18 mouse cellular contexts compared by ENCODE assay signal in the genomic region with DNA sequence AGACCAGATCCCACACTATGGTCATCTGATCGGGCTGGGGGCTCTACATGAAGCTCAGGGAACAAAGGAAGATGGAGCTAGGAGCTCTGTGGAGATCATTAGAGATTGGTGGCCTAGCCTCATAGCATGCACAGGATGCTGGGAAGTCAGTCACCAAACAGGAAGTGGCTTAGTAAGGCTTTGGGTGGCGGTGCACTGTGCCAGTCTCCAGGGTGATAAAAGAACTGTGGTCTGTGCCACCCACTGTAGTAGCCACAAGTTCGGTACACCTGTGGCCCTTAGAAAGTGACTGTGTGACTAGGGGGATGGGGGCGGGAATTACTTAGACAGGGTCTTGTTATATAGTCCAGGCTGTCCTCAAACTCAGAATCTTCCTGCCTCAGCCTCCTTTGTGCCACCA. TPM values are rescaled to one million over a fixed set of nuclear protein-coding genes. Genes with fewer than 3 reads are reported as not detected.
A peak's percentile ranks its signal among the peaks of the same experiment; 100 is the strongest.
DNase-seq lines count a peak whose midpoint lies in the region; ATAC-seq and TF ChIP-seq lines count a peak whose summit lies in the region.
"Had no signal": no experiment of that assay in that cellular context is flagged by ENCODE, and none has a peak within 500 bp of the region (broad histone marks: within the 10 kb centered on the region; RNA-seq: fewer than 3 reads in every experiment).

No protein-coding gene starts in this region.

- 0 out of 2 replicates have a peak, but pooled peaks have one; percentile 39 for ATAC-seq in heart, embryonic 16.5 days (replicated peaks; ENCODE audit: extremely low read depth, insufficient read depth, low FRiP score)
- ATAC-seq in heart, embryonic 11.5 days (replicated peaks; ENCODE audit: insufficient number of reproducible peaks, low FRiP score, low TSS enrichment) = no peak
- ATAC-seq in granulocyte monocyte progenitor cell, adult 5-6 weeks (replicated peaks; ENCODE audit: poor library complexity, severe bottlenecking) = peak; percentile 38
- ATAC-seq in stomach, postnatal 0 days (ENCODE audit: low FRiP score, low TSS enrichment) = no peak
- ATAC-seq: forebrain, embryonic 14.5 days; hindbrain, postnatal 0 days; midbrain, embryonic 15.5 days had no signal

- H3K4me1 ChIP-seq in heart, embryonic 16.5 days (ENCODE audit: control insufficient read depth, insufficient read depth, low read length) = 0 out of 2 replicates have a peak, but pooled peaks cover 5% of the 10 kb centered on the region
- H3K4me1 ChIP-seq in heart, embryonic 11.5 days (ENCODE audit: control insufficient read depth, insufficient read depth, low read length) = no peaks in the 10 kb centered on the region; the same call in 1 of the 2 replicates
- H3K4me1 ChIP-seq in stomach, postnatal 0 days (replicated peaks; ENCODE audit: control insufficient read depth, insufficient read depth) = no peaks in the 10 kb centered on the region

- H3K27me3 ChIP-seq in heart, embryonic 16.5 days (ENCODE audit: control insufficient read depth, insufficient read depth, low read length) = no peaks in the 10 kb centered on the region
- H3K27me3 ChIP-seq in heart, embryonic 11.5 days (ENCODE audit: control insufficient read depth, insufficient read depth, low read length) = no peaks in the 10 kb centered on the region
- no peaks in the 10 kb centered on the region for H3K27me3 ChIP-seq in stomach, postnatal 0 days (ENCODE audit: control insufficient read depth, insufficient read depth, low read length)
- H3K27me3 ChIP-seq: embryonic facial prominence, embryonic 13.5 days; midbrain, embryonic 15.5 days had no signal

- H3K9ac ChIP-seq in heart, embryonic 16.5 days (ENCODE audit: low read length) = no peak overlapping the region
- H3K9ac ChIP-seq in heart, embryonic 11.5 days (ENCODE audit: low read depth, low read length) = no peak overlapping the region
- H3K9ac ChIP-seq in stomach, postnatal 0 days (ENCODE audit: low read length) = no peak overlapping the region
- H3K9ac ChIP-seq: embryonic facial prominence, embryonic 13.5 days; heart, embryonic 15.5 days; liver, embryonic 14.5 days; midbrain, embryonic 15.5 days had no signal

- H3K4me3 ChIP-seq in heart, embryonic 16.5 days (ENCODE audit: low read length) = no peak overlapping the region
- H3K4me3 ChIP-seq in heart, embryonic 11.5 days (ENCODE audit: low read depth, low read length) = no peak overlapping the region
- H3K4me3 ChIP-seq in stomach, postnatal 0 days (ENCODE audit: low read depth, low read length) = no peak overlapping the region
- H3K4me3 ChIP-seq: embryonic facial prominence, embryonic 13.5 days; heart, embryonic 15.5 days; hindbrain, embryonic 10.5 days; midbrain, embryonic 15.5 days had no signal

- no peaks in the 10 kb centered on the region for H3K36me3 ChIP-seq in heart, embryonic 16.5 days (ENCODE audit: control insufficient read depth, insufficient read depth)
- H3K36me3 ChIP-seq in heart, embryonic 11.5 days (ENCODE audit: control insufficient read depth, insufficient read depth, low read length) = no peaks in the 10 kb centered on the region
- H3K36me3 ChIP-seq in stomach, postnatal 0 days (ENCODE audit: control insufficient read depth, insufficient read depth, low read length) = no peaks in the 10 kb centered on the region
- H3K36me3 ChIP-seq: embryonic facial prominence, embryonic 13.5 days; heart, embryonic 15.5 days; midbrain, embryonic 15.5 days had no signal

- no peak overlapping the region for H3K4me2 ChIP-seq in heart, embryonic 16.5 days (ENCODE audit: low read depth, low read length)
- H3K4me2 ChIP-seq in heart, embryonic 11.5 days = no peak overlapping the region
- no peak overlapping the region for H3K4me2 ChIP-seq in stomach, postnatal 0 days (replicated peaks; ENCODE audit: low read depth)
- H3K4me2 ChIP-seq: embryonic facial prominence, embryonic 13.5 days; heart, embryonic 15.5 days; midbrain, embryonic 15.5 days had no signal

- TF ChIP-seq CTCF in stomach, postnatal 0 days (IDR thresholded peaks at IDR 0.05; ENCODE audit: low read depth) = no peak

- DNase-seq in CD4-positive helper T cell, adult 2 months (ENCODE audit: low read depth, low spot score) = peak; percentile 76
- DNase-seq in natural killer cell, adult 2 months (ENCODE audit: low spot score in 2 of 2) = peak; percentile 55 to 60
- no peak for DNase-seq in adrenal gland, postnatal 10 days
- DNase-seq in stomach, postnatal 0 days (ENCODE audit: low spot score) = no peak
- no peak for DNase-seq in frontal cortex, adult 2 months (ENCODE audit: extremely low spot score in 1 of 2, low spot score in 1 of 2)
- DNase-seq: adrenal gland, adult 8-10 months; kidney, adult 18-20 months had no signal

- H3K9me3 ChIP-seq in heart, embryonic 16.5 days (replicated peaks; ENCODE audit: control insufficient read depth, low read length) = no peaks in the 10 kb centered on the region
- no peaks in the 10 kb centered on the region for H3K9me3 ChIP-seq in heart, embryonic 11.5 days (replicated peaks; ENCODE audit: control insufficient read depth, low read length)
- H3K9me3 ChIP-seq in stomach, postnatal 0 days (ENCODE audit: control insufficient read depth, low read length) = no peaks in the 10 kb centered on the region
- H3K9me3 ChIP-seq: embryonic facial prominence, embryonic 13.5 days; heart, embryonic 15.5 days; hindbrain, embryonic 10.5 days; midbrain, embryonic 15.5 days had no signal

- no peak for TF ChIP-seq EP300 in stomach, postnatal 0 days (optimal IDR thresholded peaks at IDR 0.05)

- no peak overlapping the region for H3K27ac ChIP-seq in heart, embryonic 16.5 days (ENCODE audit: low read length)
- no peak overlapping the region for H3K27ac ChIP-seq in heart, embryonic 11.5 days (ENCODE audit: low read depth, low read length)
- H3K27ac ChIP-seq in stomach, postnatal 0 days (replicated peaks) = no peak overlapping the region
- H3K27ac ChIP-seq: embryonic facial prominence, embryonic 13.5 days; heart, embryonic 15.5 days; hindbrain, embryonic 10.5 days; hindbrain, postnatal 0 days; kidney, postnatal 0 days; liver, embryonic 14.5 days; midbrain, embryonic 15.5 days had no signal

- 74% methylated on average over 4 of the region's 4 CpGs for WGBS in heart, embryonic 16.5 days
- WGBS in heart, embryonic 11.5 days (ENCODE audit: insufficient replicate concordance) = 74% methylated on average over 4 of the region's 4 CpGs
- WGBS in stomach, postnatal 0 days = 86% methylated on average over 4 of the region's 4 CpGs

RNA-seq across cellular contexts. Expression of a gene that starts 33.6 kb away (rescaled TPM):
- 5.0 and 5.9 TPM in 2 replicates for polyA plus RNA-seq in heart, embryonic 16.5 days (2015; fragmentation: Nextera tagmentation; extraction: Ambion mirVana)
- polyA plus RNA-seq in heart, embryonic 11.5 days (2014; fragmentation: Nextera tagmentation; extraction: Ambion mirVana) = 2.4 and 2.9 TPM in 2 replicates
- 41.0 and 43.7 TPM in 2 replicates for total RNA-seq in granulocyte monocyte progenitor cell, adult 5-6 weeks (2014; fragmentation: Nextera tagmentation)
- total RNA-seq in granulocyte monocyte progenitor cell, adult 5-6 weeks (2017) = 32.9 and 35.0 TPM in 2 replicates
- 10 to 100 TPM in 1 of 2 experiments, 1 to 10 TPM in 1; 8.1 to 10.1 TPM for total RNA-seq in adrenal gland, postnatal 10 days (2021)
- 5.2 and 5.7 TPM in 2 replicates for polyA plus RNA-seq in stomach, postnatal 0 days (2015; fragmentation: Nextera tagmentation; extraction: Ambion mirVana)
- 2.5 and 3.4 TPM in 2 replicates for polyA plus RNA-seq in frontal cortex, adult 2 months (2012; rRNA removed)

RNA-seq across cellular contexts. Expression of a gene that starts 56.2 kb away (rescaled TPM):
- polyA plus RNA-seq in heart, embryonic 16.5 days (2015; fragmentation: Nextera tagmentation; extraction: Ambion mirVana) = 60.3 and 64.4 TPM in 2 replicates
- 73.3 and 79.7 TPM in 2 replicates for polyA plus RNA-seq in heart, embryonic 11.5 days (2014; fragmentation: Nextera tagmentation; extraction: Ambion mirVana)
- 75.7 and 92.5 TPM in 2 replicates for total RNA-seq in granulocyte monocyte progenitor cell, adult 5-6 weeks (2014; fragmentation: Nextera tagmentation)
- total RNA-seq in granulocyte monocyte progenitor cell, adult 5-6 weeks (2017) = 70.1 and 74.2 TPM in 2 replicates
- 10 to 100 TPM; 80.2 to 82.4 TPM for total RNA-seq in adrenal gland, postnatal 10 days (2021)
- 39.7 and 42.5 TPM in 2 replicates for polyA plus RNA-seq in stomach, postnatal 0 days (2015; fragmentation: Nextera tagmentation; extraction: Ambion mirVana)
- polyA plus RNA-seq in frontal cortex, adult 2 months (2012; rRNA removed) = 54.5 and 66.0 TPM in 2 replicates

Comparison
In these comparisons a context has a peak if more than half of its experiments do, and no peak if none do; other contexts are left out.
1. ATAC-seq: peak in heart, embryonic 16.5 days (single experiment) and granulocyte monocyte progenitor cell, adult 5-6 weeks (single experiment); none in heart, embryonic 11.5 days (single experiment) and stomach, postnatal 0 days (single experiment).
2. DNase-seq: peak in CD4-positive helper T cell, adult 2 months (single experiment) and natural killer cell, adult 2 months (2 of 2); none in adrenal gland, postnatal 10 days (single experiment), stomach, postnatal 0 days (single experiment) and frontal cortex, adult 2 months (0 of 2).